Mouse (Mus musculus) stomach, embryonic 16.5 days (tissue): ENCODE results near the gene Dock2. TPM values are rescaled to one million over a fixed set of nuclear protein-coding genes. Genes with fewer than 3 reads are reported as not detected.
"Not testable (repeated sequence)": the region's sequence is repeated elsewhere in the genome, so short reads cannot be mapped to it uniquely, and the experiment has no call there.

Source experiments
- ATAC-seq: fragments of 200-750 bp; cut with Nextera tagmentation; 2 replicates; pipeline ENCODE4 v1.8.0; 2017; ENCODE audit warnings: moderate number of reproducible peaks, moderate TSS enrichment; ENCODE audit not compliant: insufficient read depth, low FRiP score
- H3K27ac ChIP-seq: fragments of 300-500 bp; sonication (generic); 2 replicates; pipeline ENCODE4 v1.5.1; 2014; ENCODE audit warnings: low read length
- H3K27me3 ChIP-seq: fragments of 300-500 bp; sonication (generic); 2 replicates; pipeline ENCODE4 v1.6.1; 2014; ENCODE audit warnings: low read length, control low read depth, mixed read lengths; ENCODE audit not compliant: control insufficient read depth, insufficient read depth
- H3K36me3 ChIP-seq: fragments of 300-500 bp; sonication (generic); 2 replicates; pipeline ENCODE4 v1.6.1; 2014; ENCODE audit warnings: low read length; ENCODE audit not compliant: control insufficient read depth, insufficient read depth
- H3K4me1 ChIP-seq: fragments of 300-500 bp; sonication (generic); 2 replicates; pipeline ENCODE4 v1.6.1; 2014; ENCODE audit warnings: low read length, control low read depth, mixed read lengths; ENCODE audit not compliant: control insufficient read depth, insufficient read depth
- H3K4me2 ChIP-seq: fragments of 300-500 bp; sonication (generic); 2 replicates; pipeline ENCODE4 v1.6.1; 2014; ENCODE audit warnings: low read depth, low read length, mixed read lengths
- H3K4me3 ChIP-seq: fragments of 300-500 bp; sonication (generic); replicated peaks from 2 replicates; pipeline ENCODE4 v1.5.1; 2014; ENCODE audit warnings: mild to moderate bottlenecking, low read length
- H3K9ac ChIP-seq: fragments of 300-500 bp; sonication (generic); 2 replicates; pipeline ENCODE4 v1.6.1; 2014; ENCODE audit warnings: low read length
- H3K9me3 ChIP-seq: fragments of 300-500 bp; sonication (generic); replicated peaks from 2 replicates; pipeline ENCODE4 v1.6.1; 2016; ENCODE audit warnings: low read length, control low read depth; ENCODE audit not compliant: control insufficient read depth
- WGBS: fragments of 180-500 bp; shearing (Covaris S2); extraction: QIAGEN DNeasy Blood & Tissue Kit; methylation state at CpG from one replicate; pipeline ENCODE4 v1.1.7; 2014; 5-methylcytosine and 5-hydroxymethylcytosine counted together
- polyA plus RNA-seq: library from polyadenylated mRNA; unstranded; fragments of >200 nt; fragmentation: Nextera tagmentation; extraction: Ambion mirVana; gene quantifications from 2 replicates; pipeline ENCODE4 v1.2.1, GENCODE M21; 2015

The Dock2 gene
- polyA plus RNA-seq, 1 experiment from 2014 or later, result 2.9 TPM

GRCm38 (mm10) chr11:34227180-34227579 is 556.5 kb downstream of the Dock2 start:
- H3K4me2 ChIP-seq, result no peak overlapping the region
- no peaks in the 10 kb centered on the region for H3K27me3 ChIP-seq
- no peak overlapping the region for H3K4me3 ChIP-seq
- no peak overlapping the region for H3K9ac ChIP-seq
- WGBS, result 33% methylated on average over 1 of the region's 1 CpGs
- no peaks in the 10 kb centered on the region for H3K36me3 ChIP-seq
- no peaks in the 10 kb centered on the region for H3K4me1 ChIP-seq
- no peak for ATAC-seq
- no peaks in the 10 kb centered on the region for H3K9me3 ChIP-seq
- H3K27ac ChIP-seq, result no peak overlapping the region

GRCm38 (mm10) chr11:34220596-34220995 is 563.1 kb downstream of the Dock2 start:
- not testable (repeated sequence) for H3K4me1 ChIP-seq, ATAC-seq, H3K9ac ChIP-seq, H3K4me3 ChIP-seq, H3K36me3 ChIP-seq, H3K4me2 ChIP-seq, H3K9me3 ChIP-seq, H3K27me3 ChIP-seq, H3K27ac ChIP-seq
- 87% methylated on average over 4 of the region's 4 CpGs for WGBS

- ATAC-seq, result no peak
Observed at GRCm38 (mm10) chr11:34212853-34213252, 570.8 kb downstream of the Dock2 start.

GRCm38 (mm10) chr11:34207989-34208388 is 575.7 kb downstream of the Dock2 start, which contains the start of gene Foxi1:
TSS of gene Foxi1 (minus strand) at chr11:34208089.
- H3K9ac ChIP-seq, result no peak within 1 kb of the TSS
- WGBS, result 68% methylated on average over 10 of the region's 10 CpGs
- no peak for ATAC-seq
- H3K4me3 ChIP-seq, result no peak within 1 kb of the TSS
- H3K9me3 ChIP-seq, result no peaks in the 10 kb centered on the region
- H3K4me2 ChIP-seq, result no peak within 1 kb of the TSS
- no peaks in the 10 kb centered on the region for H3K36me3 ChIP-seq
- H3K27ac ChIP-seq, result no peak within 1 kb of the TSS
- no peaks in the 10 kb centered on the region for H3K27me3 ChIP-seq
- no peaks in the 10 kb centered on the region for H3K4me1 ChIP-seq

More at GRCm38 (mm10) chr11:34212853-34213252, 570.8 kb downstream of the Dock2 start:
- H3K4me3 ChIP-seq, result no peak overlapping the region
- H3K27me3 ChIP-seq, result no peaks in the 10 kb centered on the region; the same call in 1 of the 2 replicates
- H3K36me3 ChIP-seq, result no peaks in the 10 kb centered on the region
- no peak overlapping the region for H3K9ac ChIP-seq
- H3K9me3 ChIP-seq, result no peaks in the 10 kb centered on the region
- no peaks in the 10 kb centered on the region for H3K4me1 ChIP-seq
- H3K27ac ChIP-seq, result no peak overlapping the region
- H3K4me2 ChIP-seq, result no peak overlapping the region
- WGBS, result 24% methylated on average over 5 of the region's 5 CpGs

- H3K9me3 ChIP-seq, result no peaks in the 10 kb centered on the region
- no peak for ATAC-seq
- no peaks in the 10 kb centered on the region for H3K27me3 ChIP-seq
- no peak overlapping the region for H3K4me2 ChIP-seq
- H3K4me1 ChIP-seq, result no peaks in the 10 kb centered on the region
- H3K9ac ChIP-seq, result no peak overlapping the region
- 38% methylated on average over 1 of the region's 1 CpGs for WGBS
- H3K36me3 ChIP-seq, result no peaks in the 10 kb centered on the region
- H3K4me3 ChIP-seq, result no peak overlapping the region
- no peak overlapping the region for H3K27ac ChIP-seq
Observed at GRCm38 (mm10) chr11:34202769-34203168, 580.9 kb downstream of the Dock2 start.

GRCm38 (mm10) chr11:34195142-34195541 is 588.5 kb downstream of the Dock2 start:
- no peaks in the 10 kb centered on the region for H3K36me3 ChIP-seq
- H3K9me3 ChIP-seq, result no peaks in the 10 kb centered on the region
- H3K4me3 ChIP-seq, result no peak overlapping the region
- H3K9ac ChIP-seq, result no peak overlapping the region
- ATAC-seq, result no peak
- no peak overlapping the region for H3K27ac ChIP-seq
- WGBS, result 82% methylated on average over 3 of the region's 3 CpGs
- no peaks in the 10 kb centered on the region for H3K27me3 ChIP-seq
- H3K4me1 ChIP-seq, result no peaks in the 10 kb centered on the region
- H3K4me2 ChIP-seq, result no peak overlapping the region

GRCm38 (mm10) chr11:34194158-34194941 is 589.3 kb downstream of the Dock2 start:
- H3K4me2 ChIP-seq, result no peak overlapping the region
- H3K9ac ChIP-seq, result no peak overlapping the region
- WGBS, result 46% methylated on average over 9 of the region's 9 CpGs
- H3K27me3 ChIP-seq, result no peaks in the 10 kb centered on the region
- H3K4me3 ChIP-seq, result no peak overlapping the region
- no peak for ATAC-seq
- no peak overlapping the region for H3K27ac ChIP-seq
- H3K4me1 ChIP-seq, result no peaks in the 10 kb centered on the region
- H3K9me3 ChIP-seq, result no peaks in the 10 kb centered on the region
- no peaks in the 10 kb centered on the region for H3K36me3 ChIP-seq

- no peaks in the 10 kb centered on the region for H3K27me3 ChIP-seq
- H3K4me2 ChIP-seq, result no peak overlapping the region
- no peak overlapping the region for H3K4me3 ChIP-seq
- H3K27ac ChIP-seq, result no peak overlapping the region
- 54% methylated on average over 3 of the region's 3 CpGs for WGBS
- H3K9ac ChIP-seq, result no peak overlapping the region
- no peak for ATAC-seq
- no peaks in the 10 kb centered on the region for H3K4me1 ChIP-seq
- no peaks in the 10 kb centered on the region for H3K36me3 ChIP-seq
- H3K9me3 ChIP-seq, result no peaks in the 10 kb centered on the region
Observed at GRCm38 (mm10) chr11:34193658-34194057, 590.0 kb downstream of the Dock2 start.

GRCm38 (mm10) chr11:34184266-34184665 is 599.4 kb downstream of the Dock2 start:
- H3K27me3 ChIP-seq, result no peaks in the 10 kb centered on the region
- no peaks in the 10 kb centered on the region for H3K4me1 ChIP-seq
- H3K27ac ChIP-seq, result no peak overlapping the region
- no peak for ATAC-seq
- no peak overlapping the region for H3K4me2 ChIP-seq
- WGBS, result 76% methylated on average over 2 of the region's 2 CpGs
- H3K9ac ChIP-seq, result no peak overlapping the region
- no peaks in the 10 kb centered on the region for H3K36me3 ChIP-seq
- H3K9me3 ChIP-seq, result no peaks in the 10 kb centered on the region
- no peak overlapping the region for H3K4me3 ChIP-seq
